Mouse (Mus musculus): ENCODE results near the gene Scgb1b18. TPM values are rescaled to one million over a fixed set of nuclear protein-coding genes. Genes with fewer than 3 reads are reported as not detected.

Scgb1b18 gene
- polyA plus RNA-seq (2012; ENCODE audit: low replicate concordance), result not detected in 2 replicates

GRCm38 (mm10) chr7:33185268-33185667 lies at the start of gene Scgb1b18:
TSS of gene Scgb1b18 (plus strand) at chr7:33185568.

GRCm38 (mm10) chr7:33173764-33174163 lies 11.6 kb upstream of the Scgb1b18 start, which contains the start of gene Scgb2b18:
TSS of gene Scgb2b18 (minus strand) at chr7:33173864.

Other genes starting within 250 kb of the Scgb1b18 start
- not detected in 2 replicates for gene Scgb2b17, start 129.0 kb upstream of the Scgb1b18 start, polyA plus RNA-seq (2012; ENCODE audit: low replicate concordance)
- not detected in 2 replicates for gene Scgb1b17, start 122.1 kb upstream of the Scgb1b18 start, polyA plus RNA-seq (2012; ENCODE audit: low replicate concordance)
- gene Scgb2b18, start 11.7 kb upstream of the Scgb1b18 start, polyA plus RNA-seq (2012; ENCODE audit: low replicate concordance), result not detected in 2 replicates
- gene Scgb2b19, start 94.8 kb downstream of the Scgb1b18 start, polyA plus RNA-seq (2012; ENCODE audit: low replicate concordance), result not detected in 2 replicates
- not detected in 2 replicates for gene Scgb1b19, start 101.7 kb downstream of the Scgb1b18 start, polyA plus RNA-seq (2012; ENCODE audit: low replicate concordance)
- not detected in 2 replicates for gene Scgb2b20, start 180.8 kb downstream of the Scgb1b18 start, polyA plus RNA-seq (2012; ENCODE audit: low replicate concordance)
- not detected in 2 replicates for gene Scgb1b20, start 187.7 kb downstream of the Scgb1b18 start, polyA plus RNA-seq (2012; ENCODE audit: low replicate concordance)

All from leukemia stem cell, adult 10-12 weeks (primary cell).